Mouse (Mus musculus): ENCODE results near the gene Ddah2. TPM values are rescaled to one million over a fixed set of nuclear protein-coding genes. Genes with fewer than 3 reads are reported as not detected.
"Not testable (repeated sequence)": the region's sequence is repeated elsewhere in the genome, so short reads cannot be mapped to it uniquely, and the experiment has no call there.

The Ddah2 gene
- polyA plus RNA-seq, 1 experiment: 52.8 TPM

GRCm38 (mm10) chr17:35024691-35025488 lies 33.9 kb upstream of the Ddah2 start:
- no peaks in the 10 kb centered on the region for H3K4me1 ChIP-seq (ENCODE audit: control insufficient read depth, insufficient read depth, low read length)
- no peak overlapping the region for H3K27ac ChIP-seq (ENCODE audit: insufficient read depth, low read length)
- TF ChIP-seq CTCF (IDR thresholded peaks at IDR 0.05; ENCODE audit: borderline replicate concordance, insufficient read depth, low read length): no peak
- no peak for TF ChIP-seq POLR2A (IDR thresholded peaks at IDR 0.05; ENCODE audit: low read depth, low read length)
- H3K4me3 ChIP-seq (ENCODE audit: insufficient read depth, low read length): no peak overlapping the region

DNA sequence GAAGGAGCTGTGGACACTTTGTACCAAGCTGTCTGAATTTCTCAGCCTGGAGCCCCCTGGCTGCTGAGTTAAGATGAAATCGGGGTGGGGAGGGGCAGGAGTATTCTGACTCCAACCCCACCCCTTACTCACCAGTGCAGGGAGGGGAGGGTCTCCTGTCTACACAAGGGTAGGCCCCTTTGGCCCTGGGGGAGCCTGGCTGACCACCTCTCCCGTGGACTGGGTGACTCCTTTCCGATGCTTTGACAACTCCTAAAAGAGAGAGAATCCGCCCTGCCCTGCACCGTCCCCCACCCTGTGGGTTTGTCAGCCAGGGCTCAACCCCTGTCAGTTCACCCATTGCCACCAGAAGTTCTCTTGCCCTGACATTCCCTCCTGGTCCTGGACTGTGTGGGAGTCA lies 32.6 kb upstream of the Ddah2 start:
- TF ChIP-seq CTCF (IDR thresholded peaks at IDR 0.05; ENCODE audit: borderline replicate concordance, insufficient read depth, low read length) (no peak), POLR2A (IDR thresholded peaks at IDR 0.05; ENCODE audit: low read depth, low read length) (no peak)
- Histone ChIP-seq H3K4me3 (ENCODE audit: insufficient read depth, low read length) (no peak overlapping the region), H3K4me1 (ENCODE audit: control insufficient read depth, insufficient read depth, low read length) (no peaks in the 10 kb centered on the region), H3K27ac (ENCODE audit: insufficient read depth, low read length) (no peak overlapping the region)

DNA sequence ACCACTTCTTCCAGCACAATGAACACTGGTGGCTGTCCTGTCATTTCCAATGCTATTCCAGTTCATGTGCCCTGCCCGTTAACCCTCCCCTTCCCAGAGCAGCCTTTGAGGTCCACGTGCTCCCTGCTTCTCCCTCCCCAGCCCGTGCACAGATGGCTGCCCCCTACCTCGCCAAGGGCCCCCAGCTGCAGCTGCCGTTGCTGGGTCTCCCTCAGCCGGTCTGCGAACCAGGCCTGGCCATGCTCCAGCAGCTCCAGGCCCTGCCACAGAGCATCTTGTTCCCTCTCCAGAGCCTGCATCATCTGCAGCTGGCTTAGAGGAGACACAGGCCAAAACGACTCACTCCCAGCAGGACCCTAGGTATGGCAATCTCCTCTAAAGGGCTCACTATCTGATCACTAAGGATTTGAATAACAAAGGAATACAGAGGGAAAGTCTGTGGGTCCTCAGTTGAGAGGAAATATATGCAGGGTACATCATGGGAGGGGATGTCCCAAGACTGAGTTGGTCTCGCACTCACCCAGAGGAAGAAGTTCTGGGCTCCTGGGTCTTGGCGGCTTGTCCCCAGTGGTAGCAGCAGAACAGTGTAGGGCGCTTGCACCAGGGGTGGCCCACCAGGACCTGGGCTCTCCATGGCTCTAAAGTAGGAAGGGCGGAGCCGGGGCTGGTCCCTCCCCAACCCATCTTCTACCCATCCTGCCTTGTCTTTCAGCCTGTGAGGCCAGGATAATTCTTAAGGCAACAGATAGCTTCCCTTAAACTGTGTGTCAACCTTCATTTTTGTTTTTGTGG lies 31.4 kb upstream of the Ddah2 start, which contains the start of gene Sapcd1:
TSS of gene Sapcd1 (minus strand) at position 740 of the 792 bp plus-strand sequence.
- no peak for TF ChIP-seq CTCF (IDR thresholded peaks at IDR 0.05; ENCODE audit: borderline replicate concordance, insufficient read depth, low read length)
- TF ChIP-seq POLR2A (IDR thresholded peaks at IDR 0.05; ENCODE audit: low read depth, low read length): no peak
- Histone ChIP-seq H3K27ac (ENCODE audit: insufficient read depth, low read length) (no peak within 1 kb of the TSS), H3K4me3 (ENCODE audit: insufficient read depth, low read length) (no peak within 1 kb of the TSS), H3K4me1 (ENCODE audit: control insufficient read depth, insufficient read depth, low read length) (no peaks in the 10 kb centered on the region)

- TF ChIP-seq CTCF (IDR thresholded peaks at IDR 0.05; ENCODE audit: borderline replicate concordance, insufficient read depth, low read length) (no peak), POLR2A (IDR thresholded peaks at IDR 0.05; ENCODE audit: low read depth, low read length) (no peak)
- no peaks in the 10 kb centered on the region for H3K4me1 ChIP-seq (ENCODE audit: control insufficient read depth, insufficient read depth, low read length)
- H3K27ac ChIP-seq (ENCODE audit: insufficient read depth, low read length): no peak overlapping the region
- no peak overlapping the region for H3K4me3 ChIP-seq (ENCODE audit: insufficient read depth, low read length)
Measured at GRCm38 (mm10) chr17:35028315-35028714, 30.5 kb upstream of the Ddah2 start.

DNA sequence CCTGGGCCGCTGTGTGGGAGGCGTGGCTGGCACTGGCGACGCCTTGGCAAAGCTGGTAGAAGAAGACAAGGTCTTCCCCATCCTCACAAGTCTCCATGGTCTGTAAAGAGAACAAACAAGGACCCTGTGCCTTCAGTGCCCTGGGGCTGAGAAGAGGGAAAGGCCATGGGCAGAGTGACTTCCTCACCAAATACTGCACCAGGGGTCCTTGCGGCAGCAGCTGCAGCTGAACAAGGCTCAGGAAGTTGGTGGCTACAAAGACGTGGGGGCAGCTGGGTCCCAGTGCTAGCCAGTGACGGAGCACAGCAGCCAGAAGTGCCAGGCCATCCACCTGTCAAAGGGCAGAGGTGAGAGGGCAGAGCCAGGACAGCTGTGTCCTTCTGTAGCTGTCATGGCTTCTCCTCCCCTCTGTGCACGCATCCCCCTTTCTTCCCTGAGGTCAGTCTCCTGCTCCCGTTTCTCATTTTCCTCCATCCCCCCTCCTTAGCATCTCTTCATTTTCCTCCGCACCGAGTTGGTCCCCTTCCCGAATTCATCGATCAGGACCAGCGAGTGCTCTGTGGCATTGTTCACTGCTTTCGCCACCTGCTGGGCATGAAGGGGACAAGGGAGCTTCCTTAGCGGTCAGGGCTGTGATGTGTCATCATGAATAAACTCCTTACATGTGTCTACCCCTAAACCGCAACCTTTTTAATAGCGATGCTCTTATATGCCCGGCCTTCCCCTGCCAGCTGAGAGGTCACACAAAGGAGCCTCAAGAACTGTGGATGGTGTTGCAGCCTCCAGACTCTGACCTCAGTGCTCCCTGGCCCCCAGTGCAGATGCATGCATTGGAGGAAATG lies 28.9 kb upstream of the Ddah2 start:
- Histone ChIP-seq H3K27ac (ENCODE audit: insufficient read depth, low read length) (no peak overlapping the region), H3K4me1 (ENCODE audit: control insufficient read depth, insufficient read depth, low read length) (no peaks in the 10 kb centered on the region), H3K4me3 (ENCODE audit: insufficient read depth, low read length) (no peak overlapping the region)
- no peak for TF ChIP-seq POLR2A (IDR thresholded peaks at IDR 0.05; ENCODE audit: low read depth, low read length)
- TF ChIP-seq CTCF (IDR thresholded peaks at IDR 0.05; ENCODE audit: borderline replicate concordance, insufficient read depth, low read length): peak; percentile 80; the same call in 1 of the 2 replicates

GRCm38 (mm10) chr17:35031272-35031671 lies 27.6 kb upstream of the Ddah2 start:
- no peak overlapping the region for H3K27ac ChIP-seq (ENCODE audit: insufficient read depth, low read length)
- H3K4me1 ChIP-seq (ENCODE audit: control insufficient read depth, insufficient read depth, low read length): no peaks in the 10 kb centered on the region
- TF ChIP-seq CTCF (IDR thresholded peaks at IDR 0.05; ENCODE audit: borderline replicate concordance, insufficient read depth, low read length) (no peak), POLR2A (IDR thresholded peaks at IDR 0.05; ENCODE audit: low read depth, low read length) (no peak)
- H3K4me3 ChIP-seq (ENCODE audit: insufficient read depth, low read length): no peak overlapping the region

- TF ChIP-seq POLR2A (IDR thresholded peaks at IDR 0.05; ENCODE audit: low read depth, low read length): no peak
- no peak for TF ChIP-seq CTCF (IDR thresholded peaks at IDR 0.05; ENCODE audit: borderline replicate concordance, insufficient read depth, low read length)
- Histone ChIP-seq H3K4me1 (ENCODE audit: control insufficient read depth, insufficient read depth, low read length) (no peaks in the 10 kb centered on the region), H3K27ac (ENCODE audit: insufficient read depth, low read length) (no peak overlapping the region), H3K4me3 (ENCODE audit: insufficient read depth, low read length) (no peak overlapping the region)
Measured at GRCm38 (mm10) chr17:35031880-35032279, 27.0 kb upstream of the Ddah2 start.

GRCm38 (mm10) chr17:35032323-35032870 lies 26.4 kb upstream of the Ddah2 start:
- Histone ChIP-seq H3K4me1 (ENCODE audit: control insufficient read depth, insufficient read depth, low read length) (no peaks in the 10 kb centered on the region), H3K4me3 (ENCODE audit: insufficient read depth, low read length) (no peak overlapping the region), H3K27ac (ENCODE audit: insufficient read depth, low read length) (no peak overlapping the region)
- TF ChIP-seq CTCF (IDR thresholded peaks at IDR 0.05; ENCODE audit: borderline replicate concordance, insufficient read depth, low read length) (no peak), POLR2A (IDR thresholded peaks at IDR 0.05; ENCODE audit: low read depth, low read length) (no peak)

DNA sequence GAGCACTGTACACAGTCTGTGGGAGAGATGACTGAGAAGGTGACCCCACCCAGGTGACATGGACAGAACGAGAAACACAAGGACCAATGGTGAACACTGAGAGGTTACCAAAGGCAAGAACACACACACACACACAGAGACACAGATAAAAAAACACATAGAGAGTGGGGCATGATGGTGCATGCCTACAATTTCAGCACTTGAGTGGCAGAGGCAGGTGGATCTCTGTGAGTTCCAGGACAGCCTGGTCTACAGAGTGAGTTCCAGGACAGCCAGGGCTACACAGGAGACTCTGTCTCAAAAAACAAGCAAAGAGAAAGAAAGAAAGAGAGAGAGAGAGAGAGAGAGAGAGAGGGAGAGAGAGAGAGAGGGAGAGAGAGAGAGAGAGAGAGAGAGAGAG lies 25.1 kb upstream of the Ddah2 start:
- H3K4me1 ChIP-seq (ENCODE audit: control insufficient read depth, insufficient read depth, low read length); H3K4me3 ChIP-seq (ENCODE audit: insufficient read depth, low read length); H3K27ac ChIP-seq (ENCODE audit: insufficient read depth, low read length): not testable (repeated sequence)

All from embryonic fibroblast, embryonic 13.5 days (primary cell).